Mouse (Mus musculus) kidney, adult 11 months (tissue): ENCODE data around the gene Prnp.

Experiments
- DNase-seq: peaks from one replicate; pipeline ENCODE4 v3.0.0; 2022

Gene Prnp

GRCm38 (mm10) chr2:131909683-131910572, at the start of gene Prnp, which contains the start of gene Prn:
TSS of gene Prnp (plus strand) at chr2:131909928.
TSS of gene Prn (plus strand) at chr2:131909957.
- DNase-seq, result peak; percentile 85

- no peak for DNase-seq
These were observed 47.0 kb upstream of the Prnp start for GRCm38 (mm10) chr2:131862617-131863275.

GRCm38 (mm10) chr2:131863472-131863871, 46.3 kb upstream of the Prnp start:
- DNase-seq, result no peak

GRCm38 (mm10) chr2:131864262-131864796, 45.4 kb upstream of the Prnp start:
- DNase-seq, result no peak

- DNase-seq, result no peak
These were observed 43.1 kb upstream of the Prnp start for GRCm38 (mm10) chr2:131866676-131867075.

- no peak for DNase-seq
These were observed 40.7 kb upstream of the Prnp start for GRCm38 (mm10) chr2:131868983-131869382.

GRCm38 (mm10) chr2:131873376-131873775, 36.4 kb upstream of the Prnp start:
- DNase-seq, result no peak

- no peak for DNase-seq
These were observed 33.0 kb upstream of the Prnp start for GRCm38 (mm10) chr2:131876551-131877265.

GRCm38 (mm10) chr2:131881766-131882165, 28.0 kb upstream of the Prnp start:
- peak; percentile 28 for DNase-seq

GRCm38 (mm10) chr2:131883136-131883535, 26.6 kb upstream of the Prnp start:
- no peak for DNase-seq

- no peak for DNase-seq
These were observed 23.1 kb upstream of the Prnp start for GRCm38 (mm10) chr2:131886503-131887160.

- DNase-seq, result no peak
These were observed 21.5 kb upstream of the Prnp start for GRCm38 (mm10) chr2:131888233-131888632.

- DNase-seq, result no peak
These were observed 17.2 kb upstream of the Prnp start for GRCm38 (mm10) chr2:131892534-131892933.

GRCm38 (mm10) chr2:131895106-131895505, 14.6 kb upstream of the Prnp start:
- DNase-seq, result no peak

- no peak for DNase-seq
These were observed 13.7 kb upstream of the Prnp start for GRCm38 (mm10) chr2:131896011-131896410.

- DNase-seq, result no peak
These were observed 12.2 kb upstream of the Prnp start for GRCm38 (mm10) chr2:131897336-131898109.

GRCm38 (mm10) chr2:131902423-131902822, 7.3 kb upstream of the Prnp start:
- DNase-seq, result no peak

- DNase-seq, result no peak
These were observed 6.9 kb upstream of the Prnp start for GRCm38 (mm10) chr2:131902867-131903266.

- no peak for DNase-seq
These were observed 4.7 kb upstream of the Prnp start for GRCm38 (mm10) chr2:131905025-131905424.

GRCm38 (mm10) chr2:131905776-131906175, 4.0 kb upstream of the Prnp start:
- DNase-seq, result no peak

- DNase-seq, result no peak
These were observed 3.5 kb upstream of the Prnp start for GRCm38 (mm10) chr2:131906266-131906665.

- peak; percentile 47 for DNase-seq
These were observed 2.9 kb upstream of the Prnp start for GRCm38 (mm10) chr2:131906846-131907245.
